Mouse (Mus musculus): ENCODE data around the gene Hint2. TPM values are rescaled to one million over a fixed set of nuclear protein-coding genes. Genes with fewer than 3 reads are reported as not detected.

The Hint2 gene
- polyA plus RNA-seq, 1 experiment = 51.0 TPM

DNA sequence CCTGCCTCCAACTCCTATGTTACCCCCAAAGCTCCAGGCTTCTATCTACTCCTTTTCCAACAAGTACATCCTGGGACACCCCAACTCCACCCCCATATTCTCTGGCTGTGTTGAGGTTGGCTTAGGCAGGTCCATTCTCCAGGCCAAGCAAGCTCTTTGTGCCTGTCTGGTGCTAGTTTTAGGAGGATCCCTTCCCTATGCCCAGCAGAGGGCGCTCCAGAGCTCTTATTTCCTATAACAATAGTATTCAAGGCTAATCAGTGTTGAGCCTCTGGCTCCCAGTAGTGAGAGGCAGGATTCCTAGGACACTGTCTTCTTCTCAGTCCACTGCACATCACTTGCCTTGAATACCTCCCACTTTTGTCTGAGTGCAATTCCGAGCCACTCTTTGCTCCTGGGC, 15.8 kb upstream of the Hint2 start:
- TF ChIP-seq GATA1 (IDR thresholded peaks at IDR 0.05; ENCODE audit: low read length) = no peak

DNA sequence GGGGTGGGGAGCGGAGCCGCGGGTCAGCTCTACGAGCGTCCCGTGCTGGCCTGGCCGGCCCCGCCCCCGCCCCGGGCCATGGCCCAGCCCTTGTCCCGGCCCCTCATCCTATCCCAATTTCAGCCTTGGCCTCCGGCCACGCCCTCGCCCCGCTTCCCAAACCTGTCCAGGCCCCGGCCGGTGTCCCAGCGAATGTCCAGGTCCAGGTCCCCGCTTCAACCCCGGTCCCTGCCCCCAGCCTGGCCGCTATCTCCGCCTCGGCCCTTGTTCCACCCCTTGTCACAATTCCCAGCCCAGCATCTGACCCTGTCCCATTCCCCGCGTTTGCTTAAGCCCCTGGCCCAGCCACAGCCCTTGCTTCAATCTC, 13.1 kb upstream of the Hint2 start:
- TF ChIP-seq GATA1 (IDR thresholded peaks at IDR 0.05; ENCODE audit: low read length) = no peak

GRCm38 (mm10) chr4:43668782-43669427, 12.6 kb upstream of the Hint2 start, which contains the start of the genes Tmem8b and Fam221b:
Gene Tmem8b, plus strand, starts transcription at chr4:43668971.
Gene Fam221b, minus strand, starts transcription at chr4:43669145.
- no peak for TF ChIP-seq GATA1 (IDR thresholded peaks at IDR 0.05; ENCODE audit: low read length)

GRCm38 (mm10) chr4:43666412-43666811, 10.1 kb upstream of the Hint2 start:
- TF ChIP-seq GATA1 (IDR thresholded peaks at IDR 0.05; ENCODE audit: low read length) = no peak

GRCm38 (mm10) chr4:43657146-43657545, 880 bp upstream of the Hint2 start:
- no peak for TF ChIP-seq GATA1 (IDR thresholded peaks at IDR 0.05; ENCODE audit: low read length)

- no peak for TF ChIP-seq GATA1 (IDR thresholded peaks at IDR 0.05; ENCODE audit: low read length)
These were observed 469 bp downstream of the Hint2 start for GRCm38 (mm10) chr4:43655656-43656338.

- no peak for TF ChIP-seq GATA1 (IDR thresholded peaks at IDR 0.05; ENCODE audit: low read length)
These were observed 2.9 kb downstream of the Hint2 start, which contains the start of gene Spag8 for GRCm38 (mm10) chr4:43653161-43654015. Gene Spag8, minus strand, starts transcription at chr4:43653594.

DNA sequence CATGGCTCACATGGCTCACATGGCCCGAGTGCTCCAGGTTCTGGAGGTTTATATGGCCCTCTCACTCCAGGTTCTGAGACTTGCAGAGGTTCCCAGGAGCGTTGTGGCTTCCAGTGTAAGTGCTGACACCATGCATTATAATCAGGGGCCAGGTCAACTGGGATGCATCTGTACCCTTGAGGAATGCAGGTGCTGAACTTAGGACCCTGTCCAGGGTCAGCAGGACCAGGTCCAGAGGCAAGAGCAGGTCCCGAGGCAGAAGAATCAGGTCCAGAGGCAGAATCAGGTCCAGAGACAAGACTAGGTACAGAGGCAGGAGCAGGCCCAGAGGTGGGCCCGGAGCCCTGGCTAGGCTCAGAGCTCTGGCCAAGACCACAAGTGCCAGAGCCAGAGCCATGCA, 3.5 kb downstream of the Hint2 start:
- no peak for TF ChIP-seq GATA1 (IDR thresholded peaks at IDR 0.05; ENCODE audit: low read length)

- no peak for TF ChIP-seq GATA1 (IDR thresholded peaks at IDR 0.05; ENCODE audit: low read length)
These were observed 6.5 kb downstream of the Hint2 start for GRCm38 (mm10) chr4:43649783-43650182.

DNA sequence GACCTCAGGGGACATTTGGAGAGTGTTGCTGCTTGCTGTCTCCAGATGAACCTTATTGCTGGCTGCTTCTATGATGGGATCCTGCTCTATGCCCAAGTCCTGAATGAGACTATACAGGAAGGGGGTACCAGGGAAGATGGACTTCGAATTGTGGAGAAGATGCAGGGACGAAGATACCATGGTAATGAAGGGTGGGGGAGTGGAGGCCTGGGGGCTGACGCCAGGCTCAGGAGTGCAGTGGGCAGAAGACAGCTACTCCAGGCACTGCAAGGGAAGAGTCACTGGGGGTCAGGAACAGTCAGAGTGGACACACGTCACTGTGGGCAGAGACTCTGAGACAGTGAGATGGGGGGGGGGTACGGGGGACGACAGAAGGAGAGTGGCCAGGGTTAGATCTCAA, 15.8 kb downstream of the Hint2 start:
- no peak for TF ChIP-seq GATA1 (IDR thresholded peaks at IDR 0.05; ENCODE audit: low read length)

DNA sequence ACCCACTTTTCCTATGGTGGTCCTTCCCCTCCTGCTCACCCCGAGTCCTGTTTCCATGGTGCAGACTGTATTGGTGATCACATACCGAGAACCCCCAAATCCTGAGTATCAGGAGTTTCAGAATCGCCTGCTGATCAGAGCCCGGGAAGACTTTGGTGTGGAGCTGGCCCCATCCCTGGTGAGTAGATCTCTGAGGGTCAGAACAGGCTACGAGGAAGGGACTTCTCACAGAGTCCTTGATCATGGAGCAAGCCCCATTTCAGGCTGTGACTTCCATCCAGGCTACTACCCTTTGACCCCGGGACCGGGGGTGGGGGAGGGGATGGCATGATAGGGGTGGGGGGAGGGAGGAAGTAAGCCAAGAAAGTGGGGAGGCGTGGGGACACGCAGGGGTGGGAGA, 16.2 kb downstream of the Hint2 start:
- TF ChIP-seq GATA1 (IDR thresholded peaks at IDR 0.05; ENCODE audit: low read length) = no peak

GRCm38 (mm10) chr4:43636751-43637150, 19.5 kb downstream of the Hint2 start:
- no peak for TF ChIP-seq GATA1 (IDR thresholded peaks at IDR 0.05; ENCODE audit: low read length)

GRCm38 (mm10) chr4:43634621-43635374, 21.5 kb downstream of the Hint2 start:
- no peak for TF ChIP-seq GATA1 (IDR thresholded peaks at IDR 0.05; ENCODE audit: low read length)

- no peak for TF ChIP-seq GATA1 (IDR thresholded peaks at IDR 0.05; ENCODE audit: low read length)
These were observed 22.5 kb downstream of the Hint2 start for GRCm38 (mm10) chr4:43633736-43634135.

DNA sequence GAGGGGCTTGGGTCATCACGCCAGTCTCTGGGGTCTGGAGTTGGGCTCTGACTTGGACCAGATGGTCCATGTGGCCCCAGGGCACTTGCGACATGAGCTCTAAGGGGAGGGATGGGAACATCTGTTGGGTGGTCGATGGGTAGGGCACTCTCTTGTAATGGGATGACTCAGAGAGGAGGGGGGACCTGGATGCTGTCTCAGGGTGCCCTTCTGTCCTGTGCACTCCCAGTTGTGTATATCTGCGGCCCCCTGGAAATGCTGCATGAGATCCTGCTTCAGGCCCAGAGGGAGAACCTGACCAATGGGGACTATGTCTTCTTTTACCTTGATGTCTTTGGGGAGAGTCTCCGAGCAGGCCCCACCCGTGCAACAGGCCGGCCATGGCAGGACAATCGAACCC, 23.0 kb downstream of the Hint2 start:
- no peak for TF ChIP-seq GATA1 (IDR thresholded peaks at IDR 0.05; ENCODE audit: low read length)
